Mouse (Mus musculus) heart, adult 2 months (tissue): ENCODE data around the gene Hist1h2ae.

Experiments used
- CTCF ChIP-seq: fragments of 200-600 bp; IDR thresholded peaks from 2 replicates; pipeline ENCODE4 v1.8.1; 2022; ENCODE audit warnings: antibody characterized with exemption, mild to moderate bottlenecking, moderate library complexity
- POLR2A ChIP-seq: fragments of 200-500 bp; IDR thresholded peaks from 2 replicates; pipeline ENCODE4 v1.6.1; 2011; ENCODE audit warnings: mild to moderate bottlenecking, low read depth, low read length, control low read depth; ENCODE audit not compliant: insufficient read depth

DNA sequence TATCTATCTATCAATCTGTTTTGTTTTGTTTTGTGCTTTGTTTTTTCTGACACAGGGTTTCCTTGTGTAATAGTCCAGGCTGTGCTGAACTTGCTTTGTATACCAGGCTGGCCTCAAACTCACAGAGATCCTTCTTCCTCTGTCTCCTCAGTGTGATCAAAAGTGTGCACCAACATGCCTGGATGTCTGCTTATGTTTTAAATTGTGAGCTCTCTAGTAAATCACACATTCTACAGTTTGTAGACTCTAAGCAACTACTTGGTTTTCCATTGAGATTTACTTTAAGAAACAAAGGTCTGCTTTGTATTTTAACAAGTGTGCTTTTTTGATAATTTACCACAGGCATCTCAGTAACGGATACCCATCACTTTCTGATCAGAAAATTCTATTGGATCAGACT lies 6.8 kb upstream of the Hist1h2ae start:
- TF ChIP-seq CTCF (no peak), POLR2A (no peak)
